Mouse (Mus musculus) thymus, postnatal 4 days (tissue): ENCODE results near the gene 5330417C22Rik.
"Not testable (repeated sequence)": the region's sequence is repeated elsewhere in the genome, so short reads cannot be mapped to it uniquely, and the experiment has no call there.

Experiments
- DNase-seq: peaks from one replicate; pipeline ENCODE4 v3.0.0; 2021

The 5330417C22Rik gene

DNA sequence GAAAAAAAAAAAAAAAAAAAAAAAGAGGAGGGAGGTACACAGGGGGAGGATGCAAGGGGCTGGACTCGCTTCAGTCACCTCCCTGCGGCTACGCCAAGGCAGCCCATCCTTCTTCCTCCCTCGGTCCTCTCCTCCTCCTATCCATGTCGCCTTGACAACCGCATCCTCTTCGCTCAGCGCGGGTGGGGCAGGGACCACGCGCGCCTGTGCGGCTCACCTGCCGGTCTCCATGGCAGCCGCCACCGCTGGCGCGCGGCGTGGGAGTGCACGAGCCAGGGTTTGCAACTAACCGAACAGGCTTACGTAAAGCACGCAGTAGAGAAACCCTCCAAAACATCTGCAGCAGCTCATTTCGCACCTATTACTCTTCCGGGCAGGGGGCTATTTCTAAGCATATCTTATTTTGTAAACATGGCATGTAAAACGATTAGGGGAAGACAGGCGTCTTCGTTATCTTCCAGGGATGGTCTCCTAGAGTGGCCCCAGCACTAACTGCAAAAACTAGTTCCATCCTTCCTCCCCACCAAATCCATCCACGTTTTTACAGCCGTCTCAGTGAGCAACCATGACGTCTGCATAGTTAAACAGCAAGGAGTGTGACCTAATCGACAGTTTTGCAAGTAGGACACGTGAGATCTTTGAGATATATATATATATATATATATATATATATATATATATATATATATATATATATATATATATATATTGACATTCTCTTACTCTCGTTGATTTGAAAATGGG is at the start of gene 5330417C22Rik:
Gene 5330417C22Rik, minus strand, starts transcription at position 20 of the 744 bp plus-strand sequence.
- DNase-seq: peak; percentile 62

GRCm38 (mm10) chr3:108584580-108584979 is 48.2 kb upstream of the 5330417C22Rik start:
- no peak for DNase-seq

- DNase-seq: no peak
These were observed 37.7 kb upstream of the 5330417C22Rik start for GRCm38 (mm10) chr3:108574018-108574417.

DNA sequence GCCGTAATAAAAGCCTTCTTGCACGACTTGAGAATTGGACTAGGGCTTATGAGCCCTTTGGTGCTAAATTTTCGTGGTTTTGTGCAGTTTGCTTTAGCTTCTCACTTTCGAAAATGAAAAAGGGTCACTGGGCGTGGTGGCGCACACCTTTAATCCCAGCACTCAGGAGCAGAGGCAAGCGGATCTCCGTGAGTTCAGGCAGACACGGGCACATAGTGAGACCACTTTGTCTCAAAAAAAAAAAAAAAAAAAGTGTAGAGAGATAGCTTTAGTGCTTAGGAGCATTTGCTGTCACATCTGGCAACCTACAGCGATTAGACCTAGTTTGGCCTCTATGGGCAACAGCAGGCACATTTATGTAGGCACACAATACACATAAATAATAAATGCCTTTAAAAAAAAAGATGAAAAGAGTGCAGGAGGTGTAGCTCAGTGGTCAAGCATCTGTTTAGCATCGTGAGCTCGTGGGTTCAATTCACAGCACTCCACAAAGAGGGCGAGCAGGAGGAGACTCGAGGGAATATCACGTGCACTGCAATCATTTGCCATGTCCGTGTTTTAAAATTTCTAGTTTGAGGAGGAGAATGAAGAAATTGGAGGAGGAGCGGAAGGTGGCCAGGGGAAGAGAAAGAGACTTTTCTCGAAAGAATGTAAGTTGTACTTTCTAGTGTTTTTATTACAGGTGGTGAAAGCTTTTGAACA is 36.1 kb upstream of the 5330417C22Rik start:
- DNase-seq: no peak

GRCm38 (mm10) chr3:108571443-108572294 is 35.3 kb upstream of the 5330417C22Rik start, which contains the start of gene Taf13:
Gene Taf13, plus strand, starts transcription at chr3:108571698.
- DNase-seq: peak; percentile 96

GRCm38 (mm10) chr3:108570813-108571212 is 34.5 kb upstream of the 5330417C22Rik start:
- DNase-seq: no peak

DNA sequence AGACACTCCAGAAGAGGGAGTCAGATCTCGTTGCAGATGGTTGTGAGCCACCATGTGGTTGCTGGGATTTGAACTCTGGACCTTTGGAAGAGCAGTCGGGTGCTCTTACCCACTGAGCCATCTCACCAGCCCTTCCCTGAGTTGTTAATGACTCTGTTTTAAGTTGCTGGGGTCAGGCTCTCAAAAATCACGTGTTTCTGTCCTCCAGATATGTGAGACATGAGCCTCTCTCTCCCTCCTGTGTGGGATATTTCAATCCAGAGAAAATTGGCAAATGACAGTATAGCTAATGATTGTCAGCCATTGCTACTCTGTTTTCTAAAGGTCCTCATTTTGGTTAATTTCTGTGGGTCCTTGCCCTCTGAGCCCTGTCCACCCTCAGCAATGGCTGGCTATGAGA is 33.3 kb upstream of the 5330417C22Rik start:
- DNase-seq: not testable (repeated sequence)

- DNase-seq: no peak
These were observed 31.9 kb upstream of the 5330417C22Rik start for GRCm38 (mm10) chr3:108567990-108568877.

DNA sequence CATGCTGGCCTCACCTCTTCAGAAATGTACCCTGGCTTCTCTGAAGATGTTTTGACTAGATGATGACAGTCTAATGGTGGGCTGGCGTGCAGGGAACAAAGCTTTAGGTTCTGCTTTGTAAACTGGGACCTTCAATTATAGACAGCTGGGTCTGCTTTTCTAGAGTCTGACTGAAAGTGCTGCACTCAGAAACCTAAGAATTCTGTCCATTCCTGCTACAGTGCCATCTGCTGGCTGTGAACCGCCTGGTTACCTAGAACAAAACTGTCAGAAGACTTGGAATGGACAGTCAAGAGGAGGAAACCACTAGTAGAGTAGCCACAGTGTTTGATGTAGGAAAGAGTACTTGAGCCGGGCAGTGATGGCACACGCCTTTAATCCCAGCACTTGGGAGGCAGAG is 27.0 kb upstream of the 5330417C22Rik start:
- DNase-seq: peak; percentile 90

GRCm38 (mm10) chr3:108562777-108563271 is 26.5 kb upstream of the 5330417C22Rik start:
- DNase-seq: peak; percentile 55

DNA sequence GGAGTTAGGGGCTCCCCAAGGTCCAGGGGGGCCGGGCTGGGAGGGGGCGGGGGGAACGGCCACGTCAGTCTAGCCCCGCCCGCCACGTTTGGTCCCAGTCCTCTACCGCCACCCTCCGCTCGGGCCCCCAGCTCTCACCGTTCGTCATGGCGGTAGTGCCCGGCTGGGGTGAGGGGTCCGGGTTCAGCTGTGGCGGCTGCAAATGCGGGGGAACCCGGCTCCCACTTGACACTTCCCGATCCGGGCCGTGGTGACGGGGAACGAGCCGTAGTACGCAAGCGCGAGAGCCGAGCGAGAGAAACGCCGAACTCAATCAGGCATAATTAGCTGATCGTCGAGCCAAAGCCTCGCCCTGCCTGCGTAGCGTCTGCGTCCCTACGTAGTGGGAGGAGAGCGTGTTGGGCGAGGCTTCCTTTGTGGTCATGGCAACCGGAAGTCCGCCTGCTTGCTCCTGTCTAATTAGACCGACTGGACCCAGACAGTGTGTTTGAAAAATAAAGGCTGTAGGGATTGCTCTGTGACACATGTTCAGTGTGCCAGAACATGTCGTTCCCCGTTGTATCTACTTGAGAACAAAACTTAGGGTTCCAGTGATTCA is 25.9 kb upstream of the 5330417C22Rik start, which contains the start of gene Tmem167b:
Gene Tmem167b, minus strand, starts transcription at position 334 of the 598 bp plus-strand sequence.
- peak; percentile 93 for DNase-seq

GRCm38 (mm10) chr3:108557888-108558287 is 21.6 kb upstream of the 5330417C22Rik start:
- no peak for DNase-seq

GRCm38 (mm10) chr3:108554587-108555312 is 18.4 kb upstream of the 5330417C22Rik start:
- peak; percentile 94 for DNase-seq

DNA sequence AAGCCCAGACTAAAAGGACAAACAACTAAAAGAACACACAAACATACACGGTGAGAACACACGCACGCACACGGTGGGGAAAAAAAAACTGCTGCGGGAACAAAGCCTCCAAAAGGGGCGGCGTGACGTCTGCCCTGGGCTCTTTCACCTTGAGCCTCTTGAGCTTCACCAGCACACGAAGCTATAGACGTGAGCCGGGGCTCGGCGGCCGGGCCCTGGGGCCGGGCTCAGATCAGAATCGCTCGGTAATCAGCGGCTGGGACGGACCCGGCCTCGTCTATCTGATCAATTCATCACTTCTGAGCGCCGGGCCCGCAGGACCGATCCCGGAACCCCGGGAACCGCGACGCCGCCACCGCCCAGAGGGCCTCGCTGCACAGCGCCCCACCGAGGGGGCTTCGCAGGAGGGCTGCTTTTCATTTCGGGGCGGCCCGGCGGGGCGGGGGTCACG is 17.8 kb upstream of the 5330417C22Rik start:
- no peak for DNase-seq

- no peak for DNase-seq
These were observed 6.0 kb upstream of the 5330417C22Rik start for GRCm38 (mm10) chr3:108542299-108542698.

GRCm38 (mm10) chr3:108537303-108537702 is 967 bp upstream of the 5330417C22Rik start:
- DNase-seq: peak; percentile 87

- no peak for DNase-seq
These were observed 330 bp downstream of the 5330417C22Rik start for GRCm38 (mm10) chr3:108535896-108536516.

- no peak for DNase-seq
These were observed 2.4 kb downstream of the 5330417C22Rik start, which contains the start of gene 1700013F07Rik for GRCm38 (mm10) chr3:108533951-108534350. Gene 1700013F07Rik, plus strand, starts transcription at chr3:108534150.

GRCm38 (mm10) chr3:108533114-108533885 is 3.0 kb downstream of the 5330417C22Rik start:
- DNase-seq: no peak
